Mouse (Mus musculus): ENCODE results near the gene Golt1a.

GRCm38 (mm10) chr1:133328299-133328795 is 18.7 kb downstream of the Golt1a start:
- TF ChIP-seq GATA1 (IDR thresholded peaks at IDR 0.05; ENCODE audit: borderline replicate concordance, low read length) (no peak), FLI1 (IDR thresholded peaks at IDR 0.05; ENCODE audit: low read length) (no peak)
